Mouse (Mus musculus) thymus, postnatal 10 days (tissue): Measurements from ENCODE around the gene Ccl20.

ENCODE experiments used
- DNase-seq, 2 experiments: peaks; one replicate each; pipeline ENCODE4 v3.0.0; 2021; ENCODE audit warnings: low spot score in 2 of 2

The Ccl20 gene

GRCm38 (mm10) chr1:83116447-83117137 is at the start of gene Ccl20:
Gene Ccl20, plus strand, starts transcription at chr1:83116766.
- DNase-seq: no peak

GRCm38 (mm10) chr1:83067205-83067604 is 49.4 kb upstream of the Ccl20 start:
- DNase-seq: no peak

GRCm38 (mm10) chr1:83075526-83076189 is 40.9 kb upstream of the Ccl20 start:
- no peak for DNase-seq

- peak in 1 of 2 experiments; percentile 16 for DNase-seq
Observed at GRCm38 (mm10) chr1:83076190-83076917, 40.2 kb upstream of the Ccl20 start.

- DNase-seq: no peak
Observed at GRCm38 (mm10) chr1:83077016-83077415, 39.5 kb upstream of the Ccl20 start.

GRCm38 (mm10) chr1:83084790-83085189 is 31.8 kb upstream of the Ccl20 start:
- no peak for DNase-seq

- DNase-seq: no peak
Observed at GRCm38 (mm10) chr1:83091268-83091667, 25.3 kb upstream of the Ccl20 start.

- no peak for DNase-seq
Observed at GRCm38 (mm10) chr1:83096935-83097334, 19.6 kb upstream of the Ccl20 start.

- DNase-seq: no peak
Observed at GRCm38 (mm10) chr1:83099160-83099559, 17.4 kb upstream of the Ccl20 start.

- no peak for DNase-seq
Observed at GRCm38 (mm10) chr1:83099580-83100137, 16.9 kb upstream of the Ccl20 start.

- DNase-seq: no peak
Observed at GRCm38 (mm10) chr1:83101891-83102290, 14.7 kb upstream of the Ccl20 start.

GRCm38 (mm10) chr1:83105464-83105863 is 11.1 kb upstream of the Ccl20 start:
- no peak for DNase-seq

- DNase-seq: no peak
Observed at GRCm38 (mm10) chr1:83107410-83107978, 9.1 kb upstream of the Ccl20 start.

- DNase-seq: no peak
Observed at GRCm38 (mm10) chr1:83110992-83111391, 5.6 kb upstream of the Ccl20 start.

GRCm38 (mm10) chr1:83111726-83112125 is 4.8 kb upstream of the Ccl20 start:
- DNase-seq: no peak

GRCm38 (mm10) chr1:83117217-83117616 is 651 bp downstream of the Ccl20 start:
- DNase-seq: no peak

GRCm38 (mm10) chr1:83117661-83118060 is 1.1 kb downstream of the Ccl20 start:
- DNase-seq: no peak

- no peak for DNase-seq
Observed at GRCm38 (mm10) chr1:83119903-83120302, 3.3 kb downstream of the Ccl20 start.

GRCm38 (mm10) chr1:83120312-83120711 is 3.7 kb downstream of the Ccl20 start:
- DNase-seq: no peak

GRCm38 (mm10) chr1:83123201-83123600 is 6.6 kb downstream of the Ccl20 start:
- DNase-seq: no peak

- DNase-seq: no peak
Observed at GRCm38 (mm10) chr1:83135829-83136228, 19.3 kb downstream of the Ccl20 start.

- DNase-seq: no peak
Observed at GRCm38 (mm10) chr1:83137847-83138246, 21.3 kb downstream of the Ccl20 start.
